Mouse (Mus musculus): ENCODE measurements around the gene Ngp. TPM values are rescaled to one million over a fixed set of nuclear protein-coding genes. Genes with fewer than 3 reads are reported as not detected.
"Not testable (repeated sequence)": the region's sequence is repeated elsewhere in the genome, so short reads cannot be mapped to it uniquely, and the experiment has no call there.

The Ngp gene
- polyA plus RNA-seq (2012; ENCODE audit: insufficient read depth, low replicate concordance), result 8.2 TPM in 1 of 2 replicates, not detected in the other

DNA sequence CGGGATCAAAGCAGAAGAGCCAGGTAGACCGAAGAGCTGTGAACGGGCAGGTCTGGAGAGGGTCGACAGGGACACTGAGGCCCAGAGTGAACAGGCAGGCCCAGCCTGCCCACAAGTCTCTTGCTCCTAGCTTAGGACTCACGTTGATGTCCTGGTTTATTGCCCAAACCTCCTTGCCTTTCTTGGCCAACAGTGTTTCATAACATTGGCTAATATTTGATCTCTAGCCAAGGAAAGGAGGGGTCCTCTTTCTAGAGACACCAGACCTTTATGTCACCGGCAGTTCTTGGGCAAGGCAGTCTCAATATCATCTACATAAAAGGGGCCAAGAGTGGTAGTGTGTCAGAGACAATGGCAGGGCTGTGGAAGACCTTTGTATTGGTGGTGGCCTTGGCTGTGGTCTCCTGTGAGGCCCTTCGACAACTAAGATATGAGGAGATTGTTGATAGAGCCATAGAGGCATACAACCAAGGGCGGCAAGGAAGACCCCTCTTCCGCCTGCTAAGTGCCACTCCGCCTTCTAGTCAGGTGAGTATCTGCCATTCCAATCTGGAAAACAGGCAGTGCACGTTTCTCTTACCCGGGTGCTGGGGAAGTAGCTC is at the start of gene Ngp:
Gene Ngp, plus strand, starts transcription at position 237 of the 602 bp plus-strand sequence.
- H3K4me3 ChIP-seq (replicated peaks), result no peak within 1 kb of the TSS
- H3K4me1 ChIP-seq, result peaks cover 37% of the 10 kb centered on the region
- H3K36me3 ChIP-seq (replicated peaks; ENCODE audit: low read length), result peaks cover under 1% of the 10 kb centered on the region
- H3K9me3 ChIP-seq, result peaks cover under 1% of the 10 kb centered on the region
- peaks cover 2% of the 10 kb centered on the region for H3K27me3 ChIP-seq (replicated peaks)
- TF ChIP-seq GATA1 (IDR thresholded peaks at IDR 0.05; ENCODE audit: borderline replicate concordance, low read length) (no peak), FLI1 (IDR thresholded peaks at IDR 0.05; ENCODE audit: low read length) (no peak)

GRCm38 (mm10) chr9:110369860-110370259 is 49.7 kb upstream of the Ngp start:
- Histone ChIP-seq H3K36me3 (replicated peaks; ENCODE audit: low read length) (peaks cover 87% of the 10 kb centered on the region), H3K9me3 (no peaks in the 10 kb centered on the region), H3K4me1 (peaks cover 20% of the 10 kb centered on the region), H3K27me3 (replicated peaks) (no peaks in the 10 kb centered on the region), H3K4me3 (replicated peaks) (no peak overlapping the region)
- TF ChIP-seq FLI1 (IDR thresholded peaks at IDR 0.05; ENCODE audit: low read length), result no peak
- no peak for TF ChIP-seq GATA1 (IDR thresholded peaks at IDR 0.05; ENCODE audit: borderline replicate concordance, low read length)

GRCm38 (mm10) chr9:110373871-110374270 is 45.7 kb upstream of the Ngp start:
- Histone ChIP-seq H3K9me3 (no peaks in the 10 kb centered on the region), H3K36me3 (replicated peaks; ENCODE audit: low read length) (peaks cover 92% of the 10 kb centered on the region), H3K4me1 (peaks cover 7% of the 10 kb centered on the region), H3K27me3 (replicated peaks) (no peaks in the 10 kb centered on the region), H3K4me3 (replicated peaks) (no peak overlapping the region)
- no peak for TF ChIP-seq FLI1 (IDR thresholded peaks at IDR 0.05; ENCODE audit: low read length)
- TF ChIP-seq GATA1 (IDR thresholded peaks at IDR 0.05; ENCODE audit: borderline replicate concordance, low read length), result no peak

DNA sequence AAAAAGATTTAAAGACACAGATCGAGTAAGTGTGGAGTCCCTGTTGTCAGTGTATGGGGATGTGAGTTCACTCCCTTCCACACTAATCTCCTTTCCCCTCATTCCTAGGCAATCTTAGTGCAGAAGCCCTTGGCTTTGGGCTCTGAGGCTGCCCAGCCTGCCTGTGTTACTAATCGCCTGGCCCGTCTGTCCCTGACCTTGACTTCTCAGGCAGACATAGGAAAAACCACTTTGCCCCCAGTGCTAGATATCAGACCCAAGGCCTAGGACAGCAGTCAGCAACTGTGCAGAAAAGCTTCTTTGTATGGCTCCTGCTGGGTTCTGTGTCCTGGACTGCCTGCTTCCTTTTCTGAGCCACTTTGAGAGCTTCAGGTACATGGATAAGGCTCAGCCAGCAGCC is 43.9 kb upstream of the Ngp start:
- Histone ChIP-seq H3K4me3 (replicated peaks) (no peak overlapping the region), H3K9me3 (no peaks in the 10 kb centered on the region), H3K36me3 (replicated peaks; ENCODE audit: low read length) (peaks cover 92% of the 10 kb centered on the region), H3K4me1 (peaks cover 4% of the 10 kb centered on the region), H3K27me3 (replicated peaks) (no peaks in the 10 kb centered on the region)
- TF ChIP-seq GATA1 (IDR thresholded peaks at IDR 0.05; ENCODE audit: borderline replicate concordance, low read length) (no peak), FLI1 (IDR thresholded peaks at IDR 0.05; ENCODE audit: low read length) (no peak)

- not testable (repeated sequence) for H3K4me1 ChIP-seq; H3K4me3 ChIP-seq (replicated peaks); H3K27me3 ChIP-seq (replicated peaks); H3K9me3 ChIP-seq
- peaks cover 93% of the 10 kb centered on the region for H3K36me3 ChIP-seq (replicated peaks; ENCODE audit: low read length)
Measured at GRCm38 (mm10) chr9:110377655-110378054, 41.9 kb upstream of the Ngp start.

- no peaks in the 10 kb centered on the region for H3K9me3 ChIP-seq
- H3K4me3 ChIP-seq (replicated peaks), result no peak overlapping the region
- no peaks in the 10 kb centered on the region for H3K27me3 ChIP-seq (replicated peaks)
- TF ChIP-seq FLI1 (IDR thresholded peaks at IDR 0.05; ENCODE audit: low read length) (no peak), GATA1 (IDR thresholded peaks at IDR 0.05; ENCODE audit: borderline replicate concordance, low read length) (no peak)
- H3K4me1 ChIP-seq, result no peaks in the 10 kb centered on the region
- H3K36me3 ChIP-seq (replicated peaks; ENCODE audit: low read length), result peaks cover 93% of the 10 kb centered on the region
Measured at GRCm38 (mm10) chr9:110379361-110379760, 40.2 kb upstream of the Ngp start.

- Histone ChIP-seq H3K4me1 (no peaks in the 10 kb centered on the region), H3K27me3 (replicated peaks) (no peaks in the 10 kb centered on the region), H3K9me3 (no peaks in the 10 kb centered on the region), H3K36me3 (replicated peaks; ENCODE audit: low read length) (peaks cover 97% of the 10 kb centered on the region), H3K4me3 (replicated peaks) (peak overlapping the region; percentile 2)
- no peak for TF ChIP-seq GATA1 (IDR thresholded peaks at IDR 0.05; ENCODE audit: borderline replicate concordance, low read length)
Measured at GRCm38 (mm10) chr9:110380662-110381061, 38.9 kb upstream of the Ngp start.

- Histone ChIP-seq H3K4me3 (replicated peaks) (no peak overlapping the region), H3K4me1 (no peaks in the 10 kb centered on the region), H3K9me3 (no peaks in the 10 kb centered on the region), H3K27me3 (replicated peaks) (no peaks in the 10 kb centered on the region), H3K36me3 (replicated peaks; ENCODE audit: low read length) (peaks cover 97% of the 10 kb centered on the region)
- TF ChIP-seq FLI1 (IDR thresholded peaks at IDR 0.05; ENCODE audit: low read length), result no peak
- TF ChIP-seq GATA1 (IDR thresholded peaks at IDR 0.05; ENCODE audit: borderline replicate concordance, low read length), result no peak
Measured at GRCm38 (mm10) chr9:110381292-110381691, 38.3 kb upstream of the Ngp start.

DNA sequence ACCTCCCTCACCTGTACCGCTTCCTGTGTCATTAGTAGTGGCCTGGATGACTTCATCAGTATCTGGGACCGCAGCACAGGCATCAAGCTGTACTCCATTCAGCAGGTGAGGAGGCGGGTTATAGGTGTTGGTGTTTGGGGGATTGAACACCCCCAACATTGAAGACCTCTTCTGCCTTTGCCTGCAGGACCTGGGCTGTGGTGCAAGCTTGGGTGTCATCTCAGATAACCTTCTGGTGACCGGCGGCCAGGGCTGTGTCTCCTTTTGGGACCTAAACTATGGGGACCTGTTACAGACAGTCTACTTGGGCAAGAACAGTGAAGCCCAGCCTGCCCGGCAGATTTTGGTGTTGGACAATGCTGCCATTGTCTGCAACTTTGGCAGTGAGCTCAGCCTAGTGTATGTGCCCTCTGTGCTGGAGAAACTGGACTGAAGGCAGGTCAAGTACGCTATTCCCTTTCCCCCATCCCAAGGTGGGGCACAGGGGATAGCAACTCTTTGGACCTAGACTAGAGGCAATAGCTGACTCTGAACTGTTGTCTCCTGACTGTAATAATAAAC is 35.1 kb upstream of the Ngp start:
- no peak overlapping the region for H3K4me3 ChIP-seq (replicated peaks)
- TF ChIP-seq FLI1 (IDR thresholded peaks at IDR 0.05; ENCODE audit: low read length) (no peak), GATA1 (IDR thresholded peaks at IDR 0.05; ENCODE audit: borderline replicate concordance, low read length) (no peak)
- H3K4me1 ChIP-seq, result no peaks in the 10 kb centered on the region; the same call in 1 of the 2 replicates
- H3K27me3 ChIP-seq (replicated peaks), result no peaks in the 10 kb centered on the region
- peaks cover 97% of the 10 kb centered on the region for H3K36me3 ChIP-seq (replicated peaks; ENCODE audit: low read length)
- H3K9me3 ChIP-seq, result no peaks in the 10 kb centered on the region

DNA sequence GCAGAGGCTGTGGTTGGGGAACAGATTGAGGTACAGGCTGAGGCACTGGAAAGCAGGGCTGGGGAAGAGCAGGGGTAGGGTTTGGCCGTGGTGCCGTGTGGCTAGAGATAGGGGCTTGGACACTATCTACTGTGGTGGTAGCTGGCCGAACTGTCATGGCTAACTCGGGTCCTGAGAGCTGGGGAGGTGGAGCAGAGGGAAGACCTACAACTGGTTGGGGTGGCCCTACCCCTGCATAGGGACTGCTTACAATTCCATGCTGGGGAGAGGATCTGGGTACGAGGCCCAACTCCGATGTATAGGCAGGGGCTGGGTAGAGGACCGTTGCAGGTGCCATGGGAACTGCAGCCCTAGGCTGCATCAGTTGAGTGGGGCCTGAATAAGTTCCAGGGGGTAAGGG is 31.5 kb upstream of the Ngp start:
- peaks cover 99% of the 10 kb centered on the region for H3K36me3 ChIP-seq (replicated peaks; ENCODE audit: low read length)
- TF ChIP-seq GATA1 (IDR thresholded peaks at IDR 0.05; ENCODE audit: borderline replicate concordance, low read length) (no peak), FLI1 (IDR thresholded peaks at IDR 0.05; ENCODE audit: low read length) (no peak)
- H3K27me3 ChIP-seq (replicated peaks), result no peaks in the 10 kb centered on the region
- H3K9me3 ChIP-seq, result no peaks in the 10 kb centered on the region
- H3K4me1 ChIP-seq, result peaks cover 6% of the 10 kb centered on the region
- no peak overlapping the region for H3K4me3 ChIP-seq (replicated peaks)
